Mouse (Mus musculus) thymus, postnatal 0 days (tissue): Measurements from ENCODE around the gene Prox2. TPM values are rescaled to one million over a fixed set of nuclear protein-coding genes. Genes with fewer than 3 reads are reported as not detected.
"Not testable (repeated sequence)": the region's sequence is repeated elsewhere in the genome, so short reads cannot be mapped to it uniquely, and the experiment has no call there.

ENCODE experiments used
- DNase-seq: peaks from one replicate; pipeline ENCODE4 v3.0.0-alpha.2; 2015; ENCODE audit warnings: low spot score
- polyA plus RNA-seq: library from polyadenylated mRNA; unstranded; fragments of >200 nt; fragmentation: Nextera tagmentation; extraction: Ambion mirVana; gene quantifications from 2 replicates; pipeline ENCODE4 v1.2.1, GENCODE M21; 2015

Prox2 gene
- 3.8 and 4.3 TPM in 2 replicates for polyA plus RNA-seq

- peak; percentile 81 for DNase-seq
Measured at GRCm38 (mm10) chr12:85110698-85111592, at the start of gene Prox2, which contains the start of gene Dlst. Gene Prox2 (minus strand): TSS chr12:85110759. Gene Dlst (plus strand): TSS chr12:85110833.

DNA sequence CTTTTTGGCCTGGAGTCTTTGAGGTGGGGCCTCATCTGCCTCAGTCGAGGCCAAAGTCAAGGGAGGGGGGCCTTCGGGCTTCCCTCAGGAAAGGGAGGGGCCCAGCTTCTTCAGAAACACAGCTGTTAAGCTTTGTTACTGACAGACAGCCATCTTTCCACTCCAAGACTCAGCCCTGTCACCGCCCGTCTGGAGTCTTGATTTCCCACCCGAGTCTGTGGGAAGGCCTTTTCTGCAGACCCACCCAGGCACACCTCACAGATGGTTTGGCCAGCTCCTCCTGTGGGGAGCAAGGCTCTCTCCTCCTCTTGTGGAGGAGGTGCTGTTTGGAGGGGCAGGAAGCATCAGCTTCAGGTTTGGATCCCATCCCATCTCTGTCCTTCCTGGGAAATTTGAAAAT, 49.0 kb upstream of the Prox2 start:
- DNase-seq = no peak

GRCm38 (mm10) chr12:85158801-85159200, 48.2 kb upstream of the Prox2 start:
- DNase-seq = no peak

- DNase-seq = no peak
Measured at GRCm38 (mm10) chr12:85157797-85158460, 47.4 kb upstream of the Prox2 start.

DNA sequence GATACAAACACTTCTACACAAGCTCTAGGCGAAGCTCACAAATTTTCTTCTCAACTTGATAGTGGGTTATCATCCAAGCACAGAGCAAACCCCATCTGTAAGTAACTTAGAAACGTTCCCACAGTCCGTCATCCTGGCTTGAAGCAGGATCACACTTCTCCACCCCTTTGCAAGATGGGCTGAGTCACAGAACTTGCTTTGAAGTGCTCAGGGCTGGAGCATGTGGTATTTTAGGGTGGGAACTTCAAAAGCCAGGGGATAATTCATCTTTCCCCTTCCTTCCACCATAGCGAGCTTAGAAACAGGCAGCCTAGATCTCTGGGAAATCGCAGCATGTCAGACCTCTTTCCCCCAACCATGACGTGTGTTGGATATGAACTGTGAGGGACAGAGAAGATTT, 45.8 kb upstream of the Prox2 start:
- no peak for DNase-seq

GRCm38 (mm10) chr12:85153011-85153410, 42.5 kb upstream of the Prox2 start:
- DNase-seq = no peak

GRCm38 (mm10) chr12:85151002-85151774, 40.6 kb upstream of the Prox2 start, which contains the start of gene Rps6kl1:
Gene Rps6kl1 (minus strand): TSS chr12:85151264.
- peak; percentile 84 for DNase-seq

- DNase-seq = no peak
Measured at GRCm38 (mm10) chr12:85150321-85151001, 39.9 kb upstream of the Prox2 start.

GRCm38 (mm10) chr12:85146881-85147280, 36.3 kb upstream of the Prox2 start:
- no peak for DNase-seq

DNA sequence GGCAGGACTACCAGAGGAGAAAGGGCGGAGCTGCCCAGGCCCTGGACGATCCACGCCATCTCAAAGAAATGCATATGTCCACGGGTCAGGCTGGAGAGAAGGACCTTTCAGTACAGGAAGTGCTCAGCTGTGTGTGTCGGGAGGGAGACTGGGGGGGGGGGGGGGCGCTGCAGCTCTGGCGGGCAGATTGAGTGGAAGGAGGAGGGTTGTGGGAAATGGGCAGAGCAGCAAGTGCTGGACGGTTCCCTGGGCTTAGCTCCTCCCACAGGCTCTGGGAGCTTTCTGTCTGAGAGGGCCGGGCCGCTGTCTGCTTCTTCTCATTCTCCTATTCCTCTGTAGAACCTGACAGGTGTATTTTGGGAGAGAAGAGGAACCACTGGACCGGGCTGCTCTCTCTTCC, 35.8 kb upstream of the Prox2 start:
- DNase-seq = no peak

- no peak for DNase-seq
Measured at GRCm38 (mm10) chr12:85145630-85146029, 35.1 kb upstream of the Prox2 start.

GRCm38 (mm10) chr12:85144821-85145220, 34.3 kb upstream of the Prox2 start:
- no peak for DNase-seq

DNA sequence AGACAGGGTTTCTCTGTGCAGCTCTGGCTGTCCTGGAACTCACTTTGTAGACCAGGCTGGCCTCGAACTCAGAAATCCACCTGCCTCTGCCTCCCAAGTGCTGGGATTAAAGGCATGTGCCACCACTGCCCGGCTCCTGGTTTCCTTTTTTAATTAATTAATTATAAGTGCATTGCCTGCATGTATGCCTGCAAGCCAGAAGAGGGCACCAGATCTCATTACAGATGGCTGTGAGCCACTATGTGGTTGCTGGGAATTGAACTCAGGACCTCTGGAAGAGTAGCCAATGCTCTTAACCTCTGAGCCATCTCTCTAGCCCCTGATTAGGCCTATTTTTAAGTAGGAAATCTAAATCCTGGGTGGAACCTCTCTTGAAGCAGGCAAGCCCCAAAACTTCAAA, 33.7 kb upstream of the Prox2 start:
- DNase-seq = not testable (repeated sequence)

- peak; percentile 79 for DNase-seq
Measured at GRCm38 (mm10) chr12:85142803-85143202, 32.2 kb upstream of the Prox2 start.

DNA sequence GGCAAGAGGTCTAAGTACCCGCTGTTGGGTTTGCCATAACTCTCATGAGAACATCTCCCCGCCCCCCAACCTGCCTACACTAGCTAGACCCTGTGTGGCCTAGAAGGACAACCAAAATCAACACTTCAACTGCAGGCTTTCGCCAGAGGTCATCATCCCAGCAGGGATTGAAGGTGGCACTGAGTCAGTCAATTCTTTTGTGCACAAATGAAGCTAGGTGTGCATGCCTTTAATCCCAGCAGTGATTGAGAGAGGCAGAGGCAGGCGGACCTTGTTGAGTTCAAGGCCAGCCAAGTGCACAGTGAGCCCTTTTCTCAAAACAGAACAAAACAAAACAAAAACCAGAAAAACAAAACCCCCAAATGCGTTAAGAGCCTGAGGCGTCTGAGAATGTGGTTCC, 30.5 kb upstream of the Prox2 start:
- DNase-seq = no peak

GRCm38 (mm10) chr12:85140036-85140701, 29.6 kb upstream of the Prox2 start:
- no peak for DNase-seq

DNA sequence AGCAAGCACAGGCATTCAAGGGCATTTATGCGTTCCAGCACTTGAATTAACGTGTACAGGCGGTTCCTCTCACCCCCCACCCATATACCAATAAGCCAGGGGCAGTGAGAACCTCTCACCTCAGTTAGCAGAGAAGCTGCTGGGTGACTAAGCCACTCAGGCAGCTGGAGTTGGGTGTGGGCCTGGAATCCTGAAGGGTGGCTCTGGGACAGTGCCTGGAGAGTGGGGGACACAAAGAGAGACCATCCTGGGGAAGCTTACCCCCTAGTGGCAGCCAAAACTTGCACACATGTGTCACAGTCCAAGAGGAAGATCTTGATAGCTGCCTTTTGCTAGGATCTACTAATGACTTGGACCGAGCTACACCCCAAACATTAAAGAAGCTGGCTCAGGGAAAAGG, 26.1 kb upstream of the Prox2 start:
- no peak for DNase-seq

DNA sequence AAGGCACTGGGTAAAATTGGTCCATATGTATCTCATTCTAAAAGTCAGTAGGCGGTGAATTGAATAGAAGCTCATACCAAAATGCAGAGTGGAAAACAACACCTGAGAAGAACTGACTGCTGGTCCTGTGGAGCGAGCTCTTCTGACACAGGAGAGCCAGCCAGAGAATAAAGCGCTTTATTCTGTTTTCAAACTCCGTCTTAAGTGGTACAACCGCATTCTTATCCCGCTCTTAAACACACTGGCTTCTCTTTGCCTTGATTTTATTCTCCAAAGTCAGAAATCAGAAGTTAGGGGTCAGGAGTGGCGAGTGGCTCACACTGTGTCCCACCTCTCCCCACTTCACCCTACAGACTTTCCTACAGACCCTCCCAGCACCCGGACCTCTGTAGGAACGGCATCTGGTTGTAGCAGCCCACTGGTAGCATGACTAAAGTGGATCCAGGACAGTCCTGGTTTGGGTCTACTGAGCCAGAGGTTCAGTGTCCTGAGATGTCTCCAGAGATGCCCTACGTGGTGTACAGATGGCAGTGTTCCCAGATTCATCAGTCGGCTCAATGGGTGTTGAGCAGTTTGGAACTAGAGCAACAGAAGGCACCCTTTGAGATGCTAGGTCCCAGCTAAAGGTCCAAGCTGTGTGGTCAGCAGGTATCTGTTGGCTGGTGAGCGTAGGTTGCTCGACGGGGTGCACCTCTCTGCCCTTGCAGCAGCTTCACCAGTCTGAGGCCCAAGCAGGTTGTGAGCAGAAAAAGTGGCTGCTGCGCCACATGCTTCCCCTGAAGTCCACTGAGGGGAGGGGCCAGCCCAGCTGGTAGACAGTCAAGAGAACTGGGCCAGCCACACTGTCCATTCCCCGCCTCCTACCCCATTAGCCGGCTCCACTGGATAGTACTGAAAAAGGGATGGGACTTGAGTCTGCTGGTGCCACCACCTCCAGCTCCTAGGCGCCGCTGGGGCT, 25.2 kb upstream of the Prox2 start:
- no peak for DNase-seq
